Mouse (Mus musculus) cerebellum, adult (tissue): ENCODE results near the gene Nxpe4.
A peak's percentile ranks its signal among the peaks of the same experiment; 100 is the strongest.
"Not testable (repeated sequence)": the region's sequence is repeated elsewhere in the genome, so short reads cannot be mapped to it uniquely, and the experiment has no call there.

Source experiments
- ATAC-seq: cut with Nextera tagmentation; 2 replicates; pipeline ENCODE4 v1.9.2; 2017; ENCODE audit warnings: mild to moderate bottlenecking, moderate library complexity, mixed read lengths; ENCODE audit not compliant: insufficient number of reproducible peaks, low FRiP score, low TSS enrichment

Gene Nxpe4

GRCm38 (mm10) chr9:48161505-48162192 is at the start of gene Nxpe4:
TSS of gene Nxpe4 (plus strand) at chr9:48162023.
- ATAC-seq: peak; percentile 72; the same call in 1 of the 2 replicates

- ATAC-seq: no peak
Measured at GRCm38 (mm10) chr9:48126815-48127214, 35.0 kb upstream of the Nxpe4 start.

DNA sequence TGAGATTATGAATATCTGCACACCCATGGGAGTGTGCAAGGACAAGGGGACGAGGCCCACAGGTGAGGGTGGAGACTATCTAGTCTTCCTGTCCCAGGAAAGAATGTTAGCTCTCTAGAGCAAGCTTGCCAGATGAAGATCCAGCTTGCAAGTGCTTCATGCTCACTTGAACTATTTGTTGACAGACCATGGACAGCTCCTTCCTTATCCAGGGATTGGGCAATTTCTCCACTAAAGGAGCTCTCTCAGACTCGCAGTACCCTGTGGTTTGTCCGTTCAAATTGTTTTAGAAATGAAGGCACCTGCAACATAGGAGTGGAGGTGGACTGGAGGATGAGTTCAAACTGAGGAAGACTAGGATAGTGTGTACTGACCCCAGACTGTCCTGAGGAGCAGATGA is 24.3 kb upstream of the Nxpe4 start:
- ATAC-seq: no peak

GRCm38 (mm10) chr9:48140485-48141411 is 21.1 kb upstream of the Nxpe4 start:
- no peak for ATAC-seq

- no peak for ATAC-seq
Measured at GRCm38 (mm10) chr9:48142646-48143045, 19.2 kb upstream of the Nxpe4 start.

DNA sequence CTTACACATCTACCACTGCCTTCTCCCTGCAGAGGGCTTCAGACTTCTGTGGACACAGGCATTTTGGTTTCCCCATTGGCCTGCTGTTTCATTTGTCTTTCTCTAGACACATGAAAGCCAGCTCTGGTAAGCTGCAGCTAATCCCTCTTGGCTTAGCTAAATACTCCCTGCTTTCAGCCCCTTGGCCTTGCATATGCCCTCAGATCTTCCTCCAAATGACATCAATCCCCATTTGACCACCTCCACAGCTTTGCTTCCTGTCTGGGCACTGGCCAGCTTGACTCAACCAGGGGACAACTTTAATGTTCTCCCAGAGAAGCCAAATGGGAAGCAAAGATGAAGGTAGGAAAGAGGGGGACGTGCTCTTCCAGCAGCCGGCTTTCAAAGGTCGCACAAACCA is 15.1 kb upstream of the Nxpe4 start:
- ATAC-seq: no peak

DNA sequence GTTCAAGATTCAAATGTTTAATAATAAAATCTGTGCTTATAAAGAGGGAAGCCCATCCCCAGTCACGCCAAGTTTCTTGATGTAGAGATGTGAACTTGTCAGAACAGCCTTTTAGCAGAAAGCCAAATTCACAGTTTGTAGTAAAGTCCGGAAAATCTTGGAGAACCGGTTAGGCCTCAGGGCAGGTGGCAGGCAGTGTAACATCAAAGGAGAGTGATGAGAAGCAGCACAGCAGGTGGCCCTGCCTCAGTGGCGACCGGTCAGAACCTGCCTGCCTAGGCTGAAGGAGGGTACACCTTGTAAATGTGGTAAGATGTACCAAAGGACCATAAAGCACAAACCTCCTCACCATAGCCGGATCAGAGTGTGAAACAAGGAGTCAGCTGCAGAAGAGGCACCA is 4.7 kb downstream of the Nxpe4 start:
- not testable (repeated sequence) for ATAC-seq

- no peak for ATAC-seq
Measured at GRCm38 (mm10) chr9:48176764-48177163, 14.9 kb downstream of the Nxpe4 start.

DNA sequence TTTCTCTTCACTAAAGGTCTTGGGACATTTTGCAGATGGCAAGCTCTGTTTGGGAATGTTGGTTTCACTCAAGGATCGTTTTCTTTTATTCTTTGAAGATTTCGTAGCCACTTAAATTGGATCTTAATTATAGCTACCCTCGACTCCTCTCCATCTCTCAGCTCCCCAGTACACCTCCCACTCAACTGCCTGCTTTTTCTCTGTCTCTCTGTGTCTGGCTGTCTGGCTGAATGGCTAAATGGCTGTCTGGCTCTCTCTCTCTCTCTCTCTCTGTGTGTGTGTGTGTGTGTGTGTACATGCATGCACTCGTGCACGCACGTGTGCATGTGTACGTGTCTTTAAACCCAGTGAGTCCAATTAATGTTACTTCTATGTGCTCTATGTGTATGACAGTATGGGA is 19.5 kb downstream of the Nxpe4 start:
- ATAC-seq: no peak

DNA sequence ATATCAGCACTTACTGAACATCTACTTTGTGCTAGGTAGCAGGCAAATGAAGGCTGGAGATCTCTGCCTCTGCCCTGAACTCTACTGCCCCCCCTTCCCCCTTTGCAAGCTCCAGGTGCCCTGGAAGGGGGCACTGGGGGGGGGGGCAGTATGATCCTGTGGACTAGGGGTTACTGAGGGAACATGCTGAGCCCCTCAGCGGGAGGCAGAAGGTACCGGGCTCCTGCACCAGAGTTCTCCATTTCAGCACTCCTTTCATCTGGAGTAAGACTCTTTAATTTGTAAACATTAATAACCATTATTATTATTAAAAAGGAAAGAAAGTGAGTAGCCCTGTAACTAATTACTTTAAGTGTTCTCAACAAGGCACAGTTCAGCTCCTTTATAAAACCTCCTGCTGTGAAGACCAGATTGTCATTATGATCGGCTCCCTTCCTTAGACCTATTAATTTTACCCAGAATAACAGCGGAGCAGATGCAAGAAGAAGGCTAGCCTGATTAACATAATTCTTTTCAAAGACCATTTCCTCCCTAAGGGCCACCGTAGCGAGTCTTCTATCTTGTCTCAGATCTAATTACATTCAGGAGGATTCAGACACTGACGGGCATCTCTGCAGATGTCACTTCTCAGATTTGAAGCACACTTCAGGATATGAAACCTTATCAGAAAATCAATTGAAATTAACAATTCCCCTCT is 21.0 kb downstream of the Nxpe4 start:
- no peak for ATAC-seq

- ATAC-seq: no peak
Measured at GRCm38 (mm10) chr9:48184319-48184718, 22.5 kb downstream of the Nxpe4 start.

DNA sequence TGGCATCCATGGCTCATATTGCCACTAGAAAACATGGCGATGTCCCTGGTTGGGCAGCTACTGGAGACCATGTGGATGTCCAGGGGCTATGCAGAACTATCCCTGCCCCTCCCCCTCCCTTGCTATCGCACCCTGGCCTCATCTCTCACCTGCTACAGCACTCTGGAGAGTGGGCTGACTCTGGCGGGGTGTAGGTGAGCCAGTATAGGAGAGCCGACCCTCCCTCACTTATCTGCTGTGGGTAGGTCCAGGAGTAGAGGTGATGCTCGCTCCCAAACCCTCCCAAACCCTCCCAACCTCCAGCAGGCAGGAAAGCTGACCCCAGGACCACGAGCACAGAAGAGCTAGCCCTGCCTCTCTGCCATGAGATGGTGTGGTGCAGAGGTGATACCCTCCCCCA is 27.0 kb downstream of the Nxpe4 start:
- no peak for ATAC-seq

GRCm38 (mm10) chr9:48197458-48197884 is 35.6 kb downstream of the Nxpe4 start:
- no peak for ATAC-seq

- no peak for ATAC-seq
Measured at GRCm38 (mm10) chr9:48210970-48211369, 49.1 kb downstream of the Nxpe4 start.

DNA sequence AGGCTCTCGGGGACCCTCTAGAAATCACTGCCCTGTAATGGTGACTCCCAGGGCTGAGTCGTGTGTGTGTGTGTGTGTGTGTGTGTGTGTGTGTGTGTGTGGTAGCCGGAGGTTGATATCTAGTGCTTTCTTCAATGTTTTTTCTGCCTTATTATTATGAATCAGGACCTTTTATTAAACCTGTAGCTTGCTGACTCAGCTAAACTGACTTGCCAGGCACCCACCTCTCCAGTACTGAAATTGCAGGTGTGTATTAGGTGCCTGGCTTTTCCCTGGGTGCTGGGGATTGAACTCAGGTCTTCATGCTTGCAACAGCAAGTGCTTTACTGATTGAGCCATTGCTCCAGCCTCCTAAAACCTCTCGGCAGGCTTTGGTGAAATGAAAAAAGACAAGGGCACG is 50.1 kb downstream of the Nxpe4 start:
- no peak for ATAC-seq

DNA sequence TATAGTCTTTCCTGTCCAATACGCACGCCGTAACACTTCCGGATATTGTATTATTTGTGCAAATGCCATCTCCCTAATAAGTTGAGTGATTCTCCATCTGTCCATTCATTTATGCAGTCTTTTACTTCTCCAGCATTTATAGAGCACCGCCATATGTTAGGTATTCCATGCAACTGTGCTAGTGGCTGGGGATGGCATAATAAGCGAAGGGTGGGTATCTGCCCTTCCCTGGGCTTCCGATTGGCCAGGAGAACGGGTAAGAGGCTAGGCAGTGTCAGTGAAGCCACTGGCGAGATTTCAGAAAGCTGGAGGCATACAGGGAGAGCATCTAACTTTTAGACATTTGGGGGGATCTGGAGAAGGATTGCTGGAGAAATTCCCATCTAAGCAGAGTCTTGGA is 52.9 kb downstream of the Nxpe4 start:
- no peak for ATAC-seq

- no peak for ATAC-seq
Measured at GRCm38 (mm10) chr9:48216091-48217001, 54.5 kb downstream of the Nxpe4 start.

- ATAC-seq: no peak
Measured at GRCm38 (mm10) chr9:48230706-48231105, 68.9 kb downstream of the Nxpe4 start.

DNA sequence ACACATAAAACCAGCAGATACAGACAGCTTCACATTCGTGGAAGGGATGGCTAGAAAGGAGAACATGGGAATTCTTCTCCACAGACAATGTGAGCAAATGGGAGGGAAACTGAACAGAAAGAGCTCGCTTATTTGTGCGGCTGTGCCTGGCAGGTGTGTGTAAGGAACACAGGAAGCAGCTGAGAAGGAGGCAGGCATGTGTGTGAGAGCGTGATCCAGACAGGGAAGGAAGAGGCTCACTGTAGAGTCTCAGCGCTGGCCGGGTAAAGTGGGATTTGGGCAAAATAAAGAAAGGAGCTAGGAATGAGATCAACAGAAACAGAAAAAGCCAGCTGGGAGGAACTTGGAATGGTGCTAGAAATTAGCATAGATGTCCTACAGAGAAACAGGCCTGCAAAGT is 74.6 kb downstream of the Nxpe4 start:
- no peak for ATAC-seq

- ATAC-seq: no peak
Measured at GRCm38 (mm10) chr9:48238153-48238755, 76.4 kb downstream of the Nxpe4 start.
